In genomic region chr7:144037966-144038669, GRCm38 (mm10) we compare ENCODE assay signal across 7 mouse cellular contexts. TPM values are rescaled to one million over a fixed set of nuclear protein-coding genes. Genes with fewer than 3 reads are reported as not detected.
DNase-seq lines count a peak whose midpoint lies in the region; ATAC-seq lines count a peak whose summit lies in the region.

No protein-coding gene starts in this region.

- H3K4me2 ChIP-seq in hindbrain, embryonic 16.5 days (ENCODE audit: low read length) = no peak overlapping the region
- H3K4me2 ChIP-seq in neural tube, embryonic 15.5 days = no peak overlapping the region

- ATAC-seq in hindbrain, embryonic 16.5 days = peak; percentile 87
- ATAC-seq in neural tube, embryonic 15.5 days (ENCODE audit: low FRiP score) = peak; percentile 76; the same call in 1 of the 2 replicates

- H3K27me3 ChIP-seq in hindbrain, embryonic 16.5 days (replicated peaks; ENCODE audit: control insufficient read depth, insufficient read depth, low read length) = no peaks in the 10 kb centered on the region
- H3K27me3 ChIP-seq in neural tube, embryonic 15.5 days (replicated peaks) = no peaks in the 10 kb centered on the region

- no peak overlapping the region for H3K4me3 ChIP-seq in hindbrain, embryonic 16.5 days (ENCODE audit: low read length)
- no peak overlapping the region for H3K4me3 ChIP-seq in neural tube, embryonic 15.5 days (replicated peaks)

- no peaks in the 10 kb centered on the region for H3K36me3 ChIP-seq in hindbrain, embryonic 16.5 days (ENCODE audit: control insufficient read depth, insufficient read depth, low read length)
- no peaks in the 10 kb centered on the region for H3K36me3 ChIP-seq in neural tube, embryonic 15.5 days

- H3K9ac ChIP-seq in hindbrain, embryonic 16.5 days (ENCODE audit: low read depth, low read length) = no peak overlapping the region; the same call in 1 of the 2 replicates
- H3K9ac ChIP-seq in neural tube, embryonic 15.5 days (replicated peaks) = no peak overlapping the region

- intact Hi-C loops in left cerebral cortex, postnatal 25 days (cut with DNase I) = no loop called here

- peak overlapping the region; percentile 72 for H3K27ac ChIP-seq in hindbrain, embryonic 16.5 days (ENCODE audit: low read depth, low read length)
- H3K27ac ChIP-seq in neural tube, embryonic 15.5 days (replicated peaks) = peak overlapping the region; percentile 71

- H3K4me1 ChIP-seq in hindbrain, embryonic 16.5 days (ENCODE audit: control insufficient read depth, insufficient read depth, low read depth, low read length) = peaks cover 13% of the 10 kb centered on the region
- peaks cover 14% of the 10 kb centered on the region for H3K4me1 ChIP-seq in neural tube, embryonic 15.5 days

- WGBS in hindbrain, embryonic 16.5 days = 22% methylated on average over 9 of the region's 9 CpGs
- WGBS in neural tube, embryonic 15.5 days = 37% methylated on average over 9 of the region's 9 CpGs

- peak; percentile 63 to 65 for DNase-seq in adrenal gland, adult 18-20 months (ENCODE audit: low spot score in 2 of 2)
- DNase-seq in cerebellum, adult 18-20 months = peak; percentile 21 to 43
- peak; percentile 20 to 28 for DNase-seq in frontal cortex, postnatal 14 days (ENCODE audit: low spot score in 2 of 2)
- DNase-seq in left cerebral cortex, postnatal 25 days (ENCODE audit: low spot score in 2 of 2) = peak; percentile 38 to 60
- DNase-seq in urinary bladder, adult 2 months (ENCODE audit: low spot score) = no peak

- H3K9me3 ChIP-seq in hindbrain, embryonic 16.5 days (ENCODE audit: control insufficient read depth, low read length) = no peaks in the 10 kb centered on the region
- no peaks in the 10 kb centered on the region for H3K9me3 ChIP-seq in neural tube, embryonic 15.5 days (replicated peaks)

RNA-seq across cellular contexts. Expression of gene Shank2, which starts 36.4 kb away (rescaled TPM):
- 10 to 100 TPM in 1 of 2 experiments, 1 to 10 TPM in 1; 8.1 to 18.5 TPM for total RNA-seq in adrenal gland, adult 18-20 months (2021)
- polyA plus RNA-seq in hindbrain, embryonic 16.5 days (2015; fragmentation: Nextera tagmentation; extraction: Ambion mirVana) = 8.9 and 9.0 TPM in 2 replicates
- 100 to 1,000 TPM; 148 to 167 TPM for total RNA-seq in left cerebral cortex, postnatal 25 days (2021)
- polyA plus RNA-seq in neural tube, embryonic 15.5 days (2015; fragmentation: Nextera tagmentation; extraction: Ambion mirVana) = 8.8 and 9.8 TPM in 2 replicates
- 5.4 and 6.9 TPM in 2 replicates for polyA plus RNA-seq in urinary bladder, adult 2 months (2012; rRNA removed)
